Mouse (Mus musculus): ENCODE data around the gene Thy1. TPM values are rescaled to one million over a fixed set of nuclear protein-coding genes. Genes with fewer than 3 reads are reported as not detected.

Thy1 gene
- 11.7 and 14.1 TPM in 2 replicates for polyA plus RNA-seq (2015; fragmentation: Nextera tagmentation; extraction: Ambion mirVana)

- H3K27me3 ChIP-seq, result peaks cover 12% of the 10 kb centered on the region
- no peaks in the 10 kb centered on the region for H3K36me3 ChIP-seq
- peak; percentile 69 for ATAC-seq (ENCODE audit: insufficient number of reproducible peaks, low FRiP score, low TSS enrichment, low read depth)
- peak within 1 kb of the TSS; percentile 34; the same call in 1 of the 2 replicates for H3K27ac ChIP-seq (replicated peaks)
- peak within 1 kb of the TSS; percentile 44 for H3K4me3 ChIP-seq (replicated peaks)
- H3K4me1 ChIP-seq, result peaks cover 26% of the 10 kb centered on the region
- under 1% methylated on average over 30 of the region's 30 CpGs for WGBS
- H3K9ac ChIP-seq, result 0 out of 2 replicates have a peak within 1 kb of the TSS, but pooled peaks have one; percentile 5
- no peaks in the 10 kb centered on the region for H3K9me3 ChIP-seq (replicated peaks)
- H3K4me2 ChIP-seq (replicated peaks), result peak within 1 kb of the TSS; percentile 68
Observed at GRCm38 (mm10) chr9:44042836-44043707, at the start of gene Thy1. Thy1 (plus strand) TSS chr9:44043384.

- WGBS, result 36% methylated on average over 2 of the region's 2 CpGs
- Histone ChIP-seq H3K4me3 (replicated peaks) (no peak overlapping the region), H3K9me3 (replicated peaks) (no peaks in the 10 kb centered on the region)
Observed at GRCm38 (mm10) chr9:43997681-43998080, 45.5 kb upstream of the Thy1 start.

GRCm38 (mm10) chr9:43998851-43999250 lies 44.3 kb upstream of the Thy1 start:
- Histone ChIP-seq H3K27me3 (no peaks in the 10 kb centered on the region), H3K36me3 (no peaks in the 10 kb centered on the region), H3K9me3 (replicated peaks) (no peaks in the 10 kb centered on the region), H3K4me1 (peaks cover 9% of the 10 kb centered on the region), H3K4me3 (replicated peaks) (no peak overlapping the region), H3K27ac (replicated peaks) (no peak overlapping the region), H3K9ac (no peak overlapping the region), H3K4me2 (replicated peaks) (no peak overlapping the region)
- ATAC-seq (ENCODE audit: insufficient number of reproducible peaks, low FRiP score, low TSS enrichment, low read depth), result no peak
- 66% methylated on average over 4 of the region's 4 CpGs for WGBS

More at GRCm38 (mm10) chr9:43997681-43998080, 45.5 kb upstream of the Thy1 start:
- H3K27ac ChIP-seq (replicated peaks), result no peak overlapping the region
- H3K4me2 ChIP-seq (replicated peaks), result no peak overlapping the region
- peaks cover 20% of the 10 kb centered on the region for H3K4me1 ChIP-seq
- no peaks in the 10 kb centered on the region for H3K36me3 ChIP-seq
- no peak for ATAC-seq (ENCODE audit: insufficient number of reproducible peaks, low FRiP score, low TSS enrichment, low read depth)
- H3K27me3 ChIP-seq, result no peaks in the 10 kb centered on the region
- no peak overlapping the region for H3K9ac ChIP-seq

- 67% methylated on average over 3 of the region's 3 CpGs for WGBS
- Histone ChIP-seq H3K27me3 (no peaks in the 10 kb centered on the region), H3K36me3 (no peaks in the 10 kb centered on the region), H3K9me3 (replicated peaks) (no peaks in the 10 kb centered on the region), H3K4me3 (replicated peaks) (no peak overlapping the region), H3K4me2 (replicated peaks) (no peak overlapping the region), H3K9ac (no peak overlapping the region), H3K27ac (replicated peaks) (no peak overlapping the region), H3K4me1 (no peaks in the 10 kb centered on the region)
- ATAC-seq (ENCODE audit: insufficient number of reproducible peaks, low FRiP score, low TSS enrichment, low read depth), result no peak
Observed at GRCm38 (mm10) chr9:44004362-44004761, 38.8 kb upstream of the Thy1 start.

- no peaks in the 10 kb centered on the region for H3K36me3 ChIP-seq
- no peak overlapping the region for H3K4me3 ChIP-seq (replicated peaks)
- ATAC-seq (ENCODE audit: insufficient number of reproducible peaks, low FRiP score, low TSS enrichment, low read depth), result no peak
- no peak overlapping the region for H3K4me2 ChIP-seq (replicated peaks)
- no peak overlapping the region for H3K27ac ChIP-seq (replicated peaks)
- no peaks in the 10 kb centered on the region for H3K27me3 ChIP-seq
- H3K9me3 ChIP-seq (replicated peaks), result no peaks in the 10 kb centered on the region
- whole genome bisulfite sequencing, result 81% methylated on average over 3 of the region's 3 CpGs
- H3K9ac ChIP-seq, result no peak overlapping the region
- no peaks in the 10 kb centered on the region for H3K4me1 ChIP-seq
Observed at GRCm38 (mm10) chr9:44005305-44005704, 37.9 kb upstream of the Thy1 start.

- Histone ChIP-seq H3K27me3 (0 out of 2 replicates have a peak, but pooled peaks cover 2% of the 10 kb centered on the region), H3K27ac (replicated peaks) (no peak overlapping the region), H3K9me3 (replicated peaks) (no peaks in the 10 kb centered on the region), H3K36me3 (no peaks in the 10 kb centered on the region), H3K4me3 (replicated peaks) (no peak overlapping the region), H3K4me2 (replicated peaks) (no peak overlapping the region), H3K4me1 (peaks cover 4% of the 10 kb centered on the region; the same call in 1 of the 2 replicates), H3K9ac (no peak overlapping the region)
- no peak for ATAC-seq (ENCODE audit: insufficient number of reproducible peaks, low FRiP score, low TSS enrichment, low read depth)
- 64% methylated on average over 2 of the region's 2 CpGs for WGBS
Observed at GRCm38 (mm10) chr9:44007323-44007722, 35.9 kb upstream of the Thy1 start.

GRCm38 (mm10) chr9:44007991-44008390 lies 35.2 kb upstream of the Thy1 start:
- 0 out of 2 replicates have a peak, but pooled peaks cover 2% of the 10 kb centered on the region for H3K27me3 ChIP-seq
- H3K4me2 ChIP-seq (replicated peaks), result no peak overlapping the region
- H3K4me1 ChIP-seq, result peaks cover 7% of the 10 kb centered on the region; the same call in 1 of the 2 replicates
- WGBS, result 79% methylated on average over 3 of the region's 3 CpGs
- H3K4me3 ChIP-seq (replicated peaks), result no peak overlapping the region
- no peak overlapping the region for H3K9ac ChIP-seq
- H3K9me3 ChIP-seq (replicated peaks), result no peaks in the 10 kb centered on the region
- no peaks in the 10 kb centered on the region for H3K36me3 ChIP-seq
- H3K27ac ChIP-seq (replicated peaks), result no peak overlapping the region
- ATAC-seq (ENCODE audit: insufficient number of reproducible peaks, low FRiP score, low TSS enrichment, low read depth), result no peak

- Histone ChIP-seq H3K4me2 (replicated peaks) (no peak overlapping the region), H3K9me3 (replicated peaks) (no peaks in the 10 kb centered on the region), H3K36me3 (no peaks in the 10 kb centered on the region), H3K27ac (replicated peaks) (no peak overlapping the region), H3K4me3 (replicated peaks) (no peak overlapping the region), H3K4me1 (peaks cover 12% of the 10 kb centered on the region; the same call in 1 of the 2 replicates), H3K27me3 (0 out of 2 replicates have a peak, but pooled peaks cover 2% of the 10 kb centered on the region), H3K9ac (no peak overlapping the region)
- no peak for ATAC-seq (ENCODE audit: insufficient number of reproducible peaks, low FRiP score, low TSS enrichment, low read depth)
- 77% methylated on average over 3 of the region's 3 CpGs for WGBS
Observed at GRCm38 (mm10) chr9:44010900-44011299, 32.3 kb upstream of the Thy1 start.

GRCm38 (mm10) chr9:44011668-44012067 lies 31.5 kb upstream of the Thy1 start:
- no peak overlapping the region for H3K9ac ChIP-seq
- WGBS, result 84% methylated on average over 5 of the region's 5 CpGs
- no peak for ATAC-seq (ENCODE audit: insufficient number of reproducible peaks, low FRiP score, low TSS enrichment, low read depth)
- no peaks in the 10 kb centered on the region for H3K36me3 ChIP-seq
- no peak overlapping the region for H3K27ac ChIP-seq (replicated peaks)
- no peak overlapping the region for H3K4me2 ChIP-seq (replicated peaks)
- peaks cover 12% of the 10 kb centered on the region; the same call in 1 of the 2 replicates for H3K4me1 ChIP-seq
- H3K27me3 ChIP-seq, result 0 out of 2 replicates have a peak, but pooled peaks cover 2% of the 10 kb centered on the region
- no peaks in the 10 kb centered on the region for H3K9me3 ChIP-seq (replicated peaks)
- no peak overlapping the region for H3K4me3 ChIP-seq (replicated peaks)

GRCm38 (mm10) chr9:44012164-44012563 lies 31.0 kb upstream of the Thy1 start:
- H3K4me1 ChIP-seq, result peaks cover 12% of the 10 kb centered on the region; the same call in 1 of the 2 replicates
- no peaks in the 10 kb centered on the region for H3K9me3 ChIP-seq (replicated peaks)
- H3K9ac ChIP-seq, result no peak overlapping the region
- H3K4me3 ChIP-seq (replicated peaks), result no peak overlapping the region
- ATAC-seq (ENCODE audit: insufficient number of reproducible peaks, low FRiP score, low TSS enrichment, low read depth), result no peak
- H3K4me2 ChIP-seq (replicated peaks), result no peak overlapping the region
- H3K27ac ChIP-seq (replicated peaks), result 0 out of 2 replicates have a peak overlapping the region, but pooled peaks have one; percentile 1
- H3K27me3 ChIP-seq, result 0 out of 2 replicates have a peak, but pooled peaks cover 2% of the 10 kb centered on the region
- no peaks in the 10 kb centered on the region for H3K36me3 ChIP-seq
- WGBS, result 61% methylated on average over 6 of the region's 6 CpGs

- Histone ChIP-seq H3K4me3 (replicated peaks) (no peak overlapping the region), H3K27me3 (0 out of 2 replicates have a peak, but pooled peaks cover 2% of the 10 kb centered on the region), H3K27ac (replicated peaks) (0 out of 2 replicates have a peak overlapping the region, but pooled peaks have one; percentile 1), H3K9ac (no peak overlapping the region), H3K4me1 (peaks cover 12% of the 10 kb centered on the region; the same call in 1 of the 2 replicates), H3K4me2 (replicated peaks) (no peak overlapping the region), H3K9me3 (replicated peaks) (no peaks in the 10 kb centered on the region), H3K36me3 (no peaks in the 10 kb centered on the region)
- no peak; the same call in 1 of the 2 replicates for ATAC-seq (ENCODE audit: insufficient number of reproducible peaks, low FRiP score, low TSS enrichment, low read depth)
- WGBS, result 21% methylated on average over 8 of the region's 8 CpGs
Observed at GRCm38 (mm10) chr9:44012761-44013301, 30.4 kb upstream of the Thy1 start.
